Mouse (Mus musculus) myocyte (in vitro differentiated cells): Measurements from ENCODE around the gene Stat6.

Experiments
- E2F4 ChIP-seq: IDR thresholded peaks from one replicate; pipeline ENCODE4 v1.6.1; 2011; ENCODE audit warnings: mild to moderate bottlenecking, control low read depth, moderate library complexity; ENCODE audit not compliant: insufficient read depth
- MAX ChIP-seq: IDR thresholded peaks from one replicate; pipeline ENCODE4 v1.6.1; 2011; ENCODE audit warnings: low read depth, mild to moderate bottlenecking, control low read depth
- POLR2A ChIP-seq: IDR thresholded peaks from one replicate; pipeline ENCODE4 v1.6.1; 2011; ENCODE audit warnings: low read depth, mild to moderate bottlenecking, control low read depth, moderate library complexity; ENCODE audit not compliant: insufficient read length

DNA sequence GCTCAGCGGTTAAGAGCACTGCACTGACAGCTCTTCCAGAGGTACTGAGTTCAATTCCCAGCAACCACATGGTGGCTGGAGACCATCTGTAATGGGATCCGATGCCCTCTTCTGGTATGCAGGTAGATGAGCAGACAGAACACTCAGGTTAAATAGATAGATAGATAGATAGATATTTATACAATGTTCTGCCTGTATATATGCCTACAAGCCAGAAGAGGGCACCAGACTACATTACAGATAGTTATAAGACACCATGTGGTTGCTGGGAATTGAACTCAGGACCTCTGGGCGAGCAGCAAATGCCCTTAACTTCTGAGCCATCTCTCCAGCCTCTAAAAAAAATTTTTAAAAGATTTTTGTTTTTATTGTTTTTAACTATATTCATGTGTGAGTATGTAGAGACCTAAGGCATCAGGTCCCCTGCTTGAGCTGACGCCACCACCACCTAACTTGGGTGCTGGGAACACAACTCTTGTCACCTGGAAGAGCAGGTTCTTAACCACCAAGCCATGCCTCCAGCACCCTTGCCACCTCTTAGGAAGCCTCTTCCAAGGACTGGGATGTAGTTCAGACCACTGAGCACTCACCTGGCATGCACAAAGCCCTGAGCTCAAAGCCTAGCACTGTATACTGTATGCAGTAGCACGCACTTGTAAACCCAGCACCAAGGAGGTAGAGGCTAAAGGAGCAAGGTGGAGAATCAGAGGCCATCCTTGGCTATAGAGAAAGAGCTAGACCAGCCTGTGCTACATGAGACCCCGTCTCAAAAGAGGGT is 19.2 kb upstream of the Stat6 start:
- TF ChIP-seq POLR2A (no peak), MAX (no peak), E2F4 (no peak)
